Mouse (Mus musculus) hindbrain, embryonic 15.5 days (tissue): ENCODE results near the gene Dab1. TPM values are rescaled to one million over a fixed set of nuclear protein-coding genes. Genes with fewer than 3 reads are reported as not detected.

ENCODE experiments used
- ATAC-seq: fragments of 200-750 bp; cut with Nextera tagmentation; 2 replicates; pipeline ENCODE4 v1.8.0; 2017; ENCODE audit warnings: low read depth, moderate number of reproducible peaks, moderate TSS enrichment; ENCODE audit not compliant: low FRiP score
- H3K27ac ChIP-seq: fragments of 300-500 bp; sonication (generic); replicated peaks from 2 replicates; pipeline ENCODE4 v1.5.1; 2015; ENCODE audit warnings: mild to moderate bottlenecking, inconsistent platforms
- H3K27me3 ChIP-seq: fragments of 300-500 bp; sonication (generic); 2 replicates; pipeline ENCODE4 v1.6.1; 2015; ENCODE audit warnings: control low read depth, inconsistent platforms
- H3K36me3 ChIP-seq: fragments of 300-500 bp; sonication (generic); 2 replicates; pipeline ENCODE4 v1.6.1; 2015; ENCODE audit warnings: control low read depth, inconsistent platforms
- H3K4me1 ChIP-seq: fragments of 300-500 bp; sonication (generic); replicated peaks from 2 replicates; pipeline ENCODE4 v1.6.1; 2015; ENCODE audit warnings: control low read depth, inconsistent platforms
- H3K4me2 ChIP-seq: fragments of 300-500 bp; sonication (generic); 2 replicates; pipeline ENCODE4 v1.6.1; 2015; ENCODE audit warnings: moderate library complexity, mild to moderate bottlenecking, inconsistent platforms
- H3K4me3 ChIP-seq: fragments of 300-500 bp; sonication (generic); 2 replicates; pipeline ENCODE4 v1.5.1; 2015; ENCODE audit warnings: mild to moderate bottlenecking, inconsistent platforms
- H3K9ac ChIP-seq: fragments of 300-500 bp; sonication (generic); 2 replicates; pipeline ENCODE4 v1.6.1; 2015; ENCODE audit warnings: inconsistent platforms
- H3K9me3 ChIP-seq: fragments of 300-500 bp; sonication (generic); 2 replicates; pipeline ENCODE4 v1.6.1; 2016; ENCODE audit warnings: control low read depth, inconsistent platforms
- WGBS: fragments of 180-500 bp; shearing (Covaris S2); methylation state at CpG from one replicate; pipeline ENCODE4 v1.1.7; 2015; 5-methylcytosine and 5-hydroxymethylcytosine counted together
- polyA plus RNA-seq: library from polyadenylated mRNA; unstranded; fragments of >200 nt; fragmentation: Nextera tagmentation; extraction: Ambion mirVana; gene quantifications from 2 replicates; pipeline ENCODE4 v1.2.1, GENCODE M21; 2015

Gene Dab1
- polyA plus RNA-seq, 1 experiment from 2014 or later: 93.7 TPM

DNA sequence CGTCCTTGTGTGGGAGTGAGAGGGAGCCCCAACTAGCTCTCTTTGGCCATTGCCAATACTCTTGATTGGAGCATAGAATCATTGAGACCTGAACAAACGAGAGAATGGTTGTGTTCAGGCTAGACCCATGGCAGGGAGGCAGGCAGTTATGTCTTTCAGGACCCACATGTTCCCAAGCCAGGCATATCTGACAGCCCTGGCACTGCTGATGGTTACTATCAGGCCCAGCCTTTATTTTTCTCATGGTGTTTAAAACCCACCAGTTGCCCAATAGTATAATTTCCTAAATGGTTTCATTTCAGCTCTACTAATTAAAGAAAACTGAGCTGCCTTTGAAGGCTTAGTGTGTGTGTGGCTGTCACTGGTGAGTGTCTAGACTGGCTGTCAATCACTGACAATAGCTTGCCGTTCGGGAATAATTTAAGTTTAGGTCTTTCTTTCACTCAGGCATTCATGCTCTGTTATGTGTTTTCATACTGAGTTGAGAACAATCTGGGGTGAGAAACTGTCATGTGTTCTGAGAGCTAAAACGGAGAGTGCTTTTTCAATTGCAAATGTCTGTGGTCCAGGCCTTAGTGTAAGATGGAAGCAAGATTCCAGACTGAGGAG is 17.1 kb downstream of the Dab1 start:
- H3K27ac ChIP-seq: no peak overlapping the region
- H3K9ac ChIP-seq: no peak overlapping the region
- 41% methylated on average over 5 of the region's 5 CpGs for WGBS
- no peak for ATAC-seq
- H3K4me1 ChIP-seq: no peaks in the 10 kb centered on the region
- no peak overlapping the region for H3K4me3 ChIP-seq
- no peak overlapping the region for H3K4me2 ChIP-seq
- no peaks in the 10 kb centered on the region for H3K9me3 ChIP-seq
- H3K36me3 ChIP-seq: no peaks in the 10 kb centered on the region
- H3K27me3 ChIP-seq: no peaks in the 10 kb centered on the region

DNA sequence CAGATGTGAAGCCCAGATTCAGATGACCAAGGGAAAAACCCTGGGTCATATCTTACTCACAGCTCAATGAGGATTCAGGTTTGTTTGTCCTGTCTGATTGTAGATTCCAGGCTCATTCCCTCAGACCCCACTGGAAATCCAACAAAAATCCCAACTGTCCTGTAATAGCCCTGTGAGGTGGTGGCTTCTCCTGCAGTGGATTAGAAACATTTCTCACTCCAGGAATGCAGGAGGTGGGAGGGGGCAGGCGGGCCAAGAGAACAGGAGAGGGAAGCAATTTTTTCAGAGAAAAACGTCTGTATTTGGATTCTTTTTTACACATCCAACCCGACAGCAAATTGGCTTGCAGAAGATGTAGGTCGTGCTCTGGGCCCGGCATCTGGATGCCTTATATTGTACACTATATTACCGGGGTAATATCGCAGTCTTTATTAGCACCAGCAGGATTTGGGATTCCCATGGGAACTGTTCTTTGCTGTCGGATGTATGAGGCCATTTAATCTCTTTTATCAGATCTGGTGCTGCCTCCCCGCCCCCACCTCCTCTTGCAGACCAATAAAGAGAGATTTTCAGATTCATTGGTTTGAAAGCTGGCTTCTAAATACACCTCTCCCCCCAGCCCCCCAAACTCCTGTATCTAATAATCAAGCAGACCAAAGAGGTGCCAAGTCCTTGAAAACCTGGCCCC is 29.2 kb downstream of the Dab1 start:
- Histone ChIP-seq H3K9me3 (no peaks in the 10 kb centered on the region), H3K27ac (no peak overlapping the region), H3K9ac (no peak overlapping the region), H3K4me2 (no peak overlapping the region), H3K27me3 (no peaks in the 10 kb centered on the region), H3K4me1 (peaks cover 7% of the 10 kb centered on the region; the same call in 1 of the 2 replicates), H3K36me3 (no peaks in the 10 kb centered on the region), H3K4me3 (no peak overlapping the region)
- WGBS: 32% methylated on average over 9 of the region's 9 CpGs
- no peak for ATAC-seq

DNA sequence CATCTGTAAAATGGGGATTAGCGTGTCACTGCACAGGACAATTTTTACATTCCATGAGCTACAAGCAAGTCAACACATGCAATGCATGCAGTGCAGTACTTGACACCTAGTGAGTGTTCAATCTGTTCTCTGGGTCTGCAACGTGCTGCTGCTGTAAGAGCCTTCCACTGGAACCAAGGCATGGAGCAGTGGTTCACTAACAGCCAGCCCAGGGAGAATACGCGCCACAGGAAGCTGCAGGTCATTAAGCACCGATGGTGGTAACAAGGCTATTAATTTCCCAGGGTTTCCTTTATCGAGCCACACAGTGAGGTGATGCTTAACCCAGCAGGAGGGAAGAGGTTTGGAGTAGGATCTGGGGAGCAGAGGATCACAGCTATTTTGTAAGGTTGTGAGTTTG is 36.6 kb downstream of the Dab1 start:
- 52% methylated on average over 6 of the region's 6 CpGs for WGBS
- Histone ChIP-seq H3K9ac (no peak overlapping the region), H3K36me3 (no peaks in the 10 kb centered on the region), H3K4me3 (no peak overlapping the region), H3K9me3 (no peaks in the 10 kb centered on the region), H3K27me3 (no peaks in the 10 kb centered on the region), H3K4me1 (no peaks in the 10 kb centered on the region), H3K27ac (no peak overlapping the region), H3K4me2 (no peak overlapping the region)
- no peak for ATAC-seq

DNA sequence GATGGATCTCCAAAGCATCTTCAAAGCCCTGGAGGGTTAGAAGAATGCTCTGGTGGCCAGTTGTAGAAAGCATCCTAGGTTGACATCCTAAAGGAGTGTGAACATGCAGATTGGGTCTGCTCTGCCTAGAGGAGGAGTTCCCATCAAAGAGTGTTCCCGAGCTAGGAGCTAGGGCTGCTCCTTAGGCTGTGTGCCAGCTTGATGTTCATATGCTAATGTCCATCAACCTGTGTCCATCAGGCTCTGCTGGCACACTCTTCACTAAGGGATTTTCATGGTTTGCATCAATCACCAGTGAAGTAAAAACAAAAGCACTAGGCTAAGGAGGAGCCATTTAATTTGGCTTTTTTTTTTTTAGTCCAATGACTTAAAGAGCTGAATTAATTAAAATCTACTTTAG is 42.2 kb downstream of the Dab1 start:
- ATAC-seq: no peak
- Histone ChIP-seq H3K27ac (no peak overlapping the region), H3K36me3 (no peaks in the 10 kb centered on the region), H3K4me1 (no peaks in the 10 kb centered on the region), H3K9ac (no peak overlapping the region), H3K4me2 (no peak overlapping the region), H3K4me3 (no peak overlapping the region), H3K9me3 (no peaks in the 10 kb centered on the region), H3K27me3 (no peaks in the 10 kb centered on the region)
- 49% methylated on average over 1 of the region's 1 CpGs for WGBS

DNA sequence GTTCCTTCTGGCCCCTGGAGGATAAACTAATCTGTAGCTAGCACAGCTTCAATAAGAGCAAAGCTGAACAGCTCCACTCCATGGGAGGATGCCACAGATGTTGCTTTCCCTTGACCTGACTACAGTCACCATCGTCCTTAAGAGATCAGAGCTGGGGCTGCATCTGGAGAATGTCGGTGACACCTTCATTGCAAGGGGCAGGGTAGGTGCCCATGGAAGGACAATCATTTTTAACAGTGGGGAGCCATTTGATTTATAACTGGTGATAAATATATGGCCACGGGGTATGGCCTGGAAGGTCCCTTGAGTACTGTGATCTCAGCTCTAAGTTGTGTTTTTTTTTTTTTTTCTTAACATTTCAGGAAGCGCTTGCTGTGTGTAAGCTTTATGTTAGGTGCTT is 48.3 kb downstream of the Dab1 start:
- no peak overlapping the region for H3K27ac ChIP-seq
- H3K4me2 ChIP-seq: no peak overlapping the region
- no peak for ATAC-seq
- H3K4me1 ChIP-seq: no peaks in the 10 kb centered on the region
- H3K4me3 ChIP-seq: no peak overlapping the region
- WGBS: 79% methylated on average over 4 of the region's 4 CpGs
- H3K9me3 ChIP-seq: no peaks in the 10 kb centered on the region
- H3K9ac ChIP-seq: no peak overlapping the region
- no peaks in the 10 kb centered on the region for H3K27me3 ChIP-seq
- H3K36me3 ChIP-seq: no peaks in the 10 kb centered on the region

DNA sequence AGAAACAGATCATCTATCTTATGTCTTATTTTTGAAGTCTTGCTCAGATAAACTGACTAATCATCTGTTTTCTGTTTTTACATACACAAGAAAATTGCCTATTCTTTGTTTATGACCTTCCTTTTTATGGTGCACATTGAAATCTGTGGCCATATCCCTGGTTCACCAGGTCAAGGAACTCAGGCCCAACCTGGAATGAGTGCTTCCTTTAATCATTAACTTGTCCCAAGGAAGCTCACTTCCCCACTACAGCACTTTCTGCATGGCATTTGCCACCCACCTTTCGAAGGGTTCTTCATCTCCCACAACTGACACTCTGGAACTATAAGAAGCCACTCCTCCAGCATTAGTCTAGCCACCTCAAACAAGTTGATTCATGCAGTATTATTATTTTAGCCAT is 58.0 kb downstream of the Dab1 start:
- 0 out of 2 replicates have a peak, but pooled peaks cover 2% of the 10 kb centered on the region for H3K27me3 ChIP-seq
- WGBS: 83% methylated on average over 1 of the region's 1 CpGs
- H3K27ac ChIP-seq: no peak overlapping the region
- no peaks in the 10 kb centered on the region for H3K36me3 ChIP-seq
- no peaks in the 10 kb centered on the region for H3K4me1 ChIP-seq
- ATAC-seq: no peak
- no peak overlapping the region for H3K4me2 ChIP-seq
- H3K4me3 ChIP-seq: no peak overlapping the region
- H3K9ac ChIP-seq: no peak overlapping the region
- H3K9me3 ChIP-seq: no peaks in the 10 kb centered on the region

DNA sequence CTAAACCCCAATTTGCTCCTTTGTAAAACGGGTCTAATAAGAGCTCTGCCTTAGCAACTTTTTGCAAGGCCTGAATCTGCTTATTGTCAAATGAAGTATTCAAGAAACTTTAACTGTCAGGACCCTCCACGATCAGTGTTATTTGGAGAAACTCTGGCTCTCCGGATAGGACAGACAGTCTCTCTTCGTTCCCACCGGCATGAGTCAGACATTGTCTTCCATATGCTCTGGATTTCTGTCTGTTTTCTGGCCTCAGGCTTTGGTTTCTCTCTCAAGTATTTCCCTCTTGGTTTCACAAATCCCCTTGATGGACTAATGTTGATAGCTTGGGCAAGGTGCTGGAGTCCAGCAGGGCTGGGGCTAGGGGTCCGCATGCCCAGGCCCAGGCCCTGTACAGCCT is 59.3 kb downstream of the Dab1 start:
- no peak for ATAC-seq
- 0 out of 2 replicates have a peak, but pooled peaks cover 2% of the 10 kb centered on the region for H3K27me3 ChIP-seq
- H3K4me1 ChIP-seq: no peaks in the 10 kb centered on the region
- H3K9me3 ChIP-seq: no peaks in the 10 kb centered on the region
- H3K9ac ChIP-seq: no peak overlapping the region
- H3K4me3 ChIP-seq: no peak overlapping the region
- 88% methylated on average over 6 of the region's 6 CpGs for WGBS
- H3K4me2 ChIP-seq: no peak overlapping the region
- no peaks in the 10 kb centered on the region for H3K36me3 ChIP-seq
- no peak overlapping the region for H3K27ac ChIP-seq

DNA sequence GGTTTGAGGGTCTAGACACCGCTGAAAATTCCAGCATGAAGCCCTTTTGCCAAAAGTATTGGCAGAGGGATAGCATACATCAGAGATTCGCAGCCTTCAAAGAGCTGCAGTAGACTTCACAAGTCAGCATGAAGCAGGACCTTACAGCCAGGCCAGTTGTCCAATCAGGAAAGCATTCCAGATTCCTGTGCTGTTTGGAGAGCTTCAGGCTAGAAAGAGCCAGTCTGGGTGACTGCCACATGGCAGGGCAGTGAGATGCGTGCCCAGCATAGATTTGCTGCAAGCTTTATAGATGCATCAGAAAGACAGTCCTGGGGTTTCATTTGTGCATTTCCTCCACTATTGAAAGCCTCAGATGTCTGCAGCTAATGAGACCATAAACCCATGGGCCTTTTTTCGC is 66.0 kb downstream of the Dab1 start:
- Histone ChIP-seq H3K4me3 (no peak overlapping the region), H3K4me2 (no peak overlapping the region), H3K9ac (no peak overlapping the region), H3K36me3 (no peaks in the 10 kb centered on the region), H3K27me3 (no peaks in the 10 kb centered on the region), H3K9me3 (no peaks in the 10 kb centered on the region), H3K4me1 (no peaks in the 10 kb centered on the region), H3K27ac (no peak overlapping the region)
- 79% methylated on average over 4 of the region's 4 CpGs for WGBS
- no peak for ATAC-seq

DNA sequence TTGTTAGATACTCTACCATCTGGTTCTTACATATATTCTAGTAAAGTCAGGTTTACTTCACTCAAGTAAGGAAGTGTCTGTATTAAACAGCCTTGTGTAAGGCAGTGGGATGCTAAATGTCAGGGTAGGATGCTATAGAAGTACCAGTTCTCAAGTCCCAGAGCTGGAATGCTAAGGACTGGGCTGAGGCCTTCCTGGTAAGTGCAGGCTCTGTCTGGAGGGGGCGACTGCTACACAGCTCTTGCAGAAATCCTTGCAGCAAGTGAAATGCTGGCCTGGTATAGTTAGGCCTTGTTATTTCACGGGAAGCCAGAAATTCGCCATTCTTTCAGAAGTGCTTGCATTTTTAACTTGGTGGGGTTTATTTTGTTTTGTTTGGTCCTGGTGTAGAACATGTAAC is 72.6 kb downstream of the Dab1 start:
- Histone ChIP-seq H3K4me3 (no peak overlapping the region), H3K36me3 (no peaks in the 10 kb centered on the region), H3K9me3 (no peaks in the 10 kb centered on the region), H3K4me2 (no peak overlapping the region), H3K27ac (no peak overlapping the region), H3K27me3 (no peaks in the 10 kb centered on the region), H3K4me1 (no peaks in the 10 kb centered on the region), H3K9ac (no peak overlapping the region)
- 53% methylated on average over 3 of the region's 3 CpGs for WGBS
- ATAC-seq: no peak

DNA sequence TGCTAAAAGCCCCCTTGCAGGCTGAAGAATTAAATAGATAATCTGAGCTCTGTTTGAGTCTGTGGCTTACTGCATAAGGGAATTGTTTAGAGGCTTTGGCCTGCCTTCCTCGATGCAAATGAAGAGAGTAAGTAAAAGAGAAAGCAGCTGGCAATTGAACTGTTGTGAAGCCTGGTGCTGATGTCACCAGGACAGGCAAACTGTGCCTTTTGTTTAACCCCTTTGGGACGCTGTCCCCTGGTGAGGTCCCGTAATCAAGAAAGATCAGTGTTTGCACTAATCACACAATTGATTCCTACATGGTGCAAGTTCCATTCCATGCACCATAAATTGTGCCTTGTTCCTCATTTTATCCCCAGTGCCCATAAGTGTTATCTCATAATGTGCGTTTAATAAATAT is 80.6 kb downstream of the Dab1 start:
- no peak for ATAC-seq
- 24% methylated on average over 4 of the region's 4 CpGs for WGBS

DNA sequence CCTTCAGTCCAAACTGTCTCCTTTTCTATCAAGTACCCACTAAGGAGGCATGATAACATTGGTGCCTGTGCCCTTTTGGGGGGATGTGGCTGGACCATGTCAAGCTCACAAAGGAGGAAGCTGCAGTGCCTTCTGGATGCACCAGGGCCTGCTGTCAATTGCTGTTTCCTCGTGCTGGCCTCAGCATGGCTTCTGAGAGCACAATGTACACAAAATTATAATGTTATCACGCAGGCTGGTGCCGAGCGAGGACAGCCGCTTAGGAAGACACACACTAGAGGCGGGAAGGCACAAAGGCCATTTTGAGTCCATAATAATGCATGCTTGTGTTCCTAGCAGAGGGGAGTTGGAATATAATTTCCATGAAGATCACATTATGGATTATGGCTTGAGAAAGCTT is 81.2 kb downstream of the Dab1 start:
- Histone ChIP-seq H3K4me3 (no peak overlapping the region), H3K27me3 (0 out of 2 replicates have a peak, but pooled peaks cover 2% of the 10 kb centered on the region), H3K4me1 (peaks cover 19% of the 10 kb centered on the region), H3K4me2 (no peak overlapping the region), H3K36me3 (no peaks in the 10 kb centered on the region), H3K27ac (0 out of 2 replicates have a peak overlapping the region, but pooled peaks have one; percentile 36), H3K9me3 (no peaks in the 10 kb centered on the region), H3K9ac (no peak overlapping the region)
- 23% methylated on average over 6 of the region's 6 CpGs for WGBS
- ATAC-seq: no peak

More for the DNA sequence above, 80.6 kb downstream of the Dab1 start:
- Histone ChIP-seq H3K4me3 (no peak overlapping the region), H3K9me3 (no peaks in the 10 kb centered on the region), H3K9ac (no peak overlapping the region), H3K27me3 (0 out of 2 replicates have a peak, but pooled peaks cover 2% of the 10 kb centered on the region), H3K4me2 (no peak overlapping the region), H3K4me1 (peaks cover 19% of the 10 kb centered on the region), H3K36me3 (no peaks in the 10 kb centered on the region), H3K27ac (no peak overlapping the region)

DNA sequence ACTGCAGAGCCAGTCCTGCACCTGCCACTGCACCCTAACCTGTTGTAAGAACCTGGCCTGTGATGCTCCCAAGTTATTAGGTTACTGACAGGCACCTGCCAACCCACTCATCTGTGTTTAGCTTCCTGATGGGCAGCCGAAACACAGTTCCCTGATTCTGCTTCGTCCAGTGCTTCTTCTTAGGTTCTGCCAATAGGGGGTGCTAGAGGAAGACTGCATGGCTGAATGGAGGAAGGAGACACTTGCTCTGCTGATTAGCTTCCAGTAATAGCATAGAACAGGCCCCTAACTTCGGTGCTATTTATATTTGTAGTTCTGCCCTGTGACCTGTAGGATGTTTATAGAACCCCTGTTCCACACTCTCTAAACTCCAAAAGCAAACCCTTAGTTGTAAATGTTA is 83.0 kb downstream of the Dab1 start:
- WGBS: 67% methylated on average over 3 of the region's 3 CpGs
- no peak overlapping the region for H3K4me3 ChIP-seq
- H3K36me3 ChIP-seq: no peaks in the 10 kb centered on the region
- ATAC-seq: no peak
- H3K9ac ChIP-seq: no peak overlapping the region
- 0 out of 2 replicates have a peak, but pooled peaks cover 2% of the 10 kb centered on the region for H3K27me3 ChIP-seq
- H3K4me2 ChIP-seq: no peak overlapping the region
- H3K27ac ChIP-seq: no peak overlapping the region
- peaks cover 19% of the 10 kb centered on the region for H3K4me1 ChIP-seq
- no peaks in the 10 kb centered on the region for H3K9me3 ChIP-seq
